Mouse (Mus musculus) heart, postnatal 0 days (tissue): ENCODE measurements at regions not wholly inside any gene's neighbourhood (a gene's known extent, or its start where the extent isn't known, plus 50 kb on each side); places are given as distances from the start of the nearest gene placed in this dataset.

Experiments used
- ATAC-seq: fragments of 200-750 bp; cut with Nextera tagmentation; 2 replicates; pipeline ENCODE4 v1.8.0; 2017; ENCODE audit warnings: low read depth, moderate number of reproducible peaks, moderate library complexity; ENCODE audit not compliant: insufficient read depth
- DNase-seq: peaks from one replicate; pipeline ENCODE4 v3.0.0-alpha.2; 2016; ENCODE audit warnings: low spot score
- H3K27ac ChIP-seq: fragments of 300-500 bp; sonication (generic); 2 replicates; pipeline ENCODE4 v1.5.1; 2014; ENCODE audit warnings: low read depth, mild to moderate bottlenecking
- H3K27me3 ChIP-seq: fragments of 300-500 bp; sonication (generic); 2 replicates; pipeline ENCODE4 v1.6.1; 2014; ENCODE audit warnings: low read length, mixed read lengths; ENCODE audit not compliant: control insufficient read depth, insufficient read depth
- H3K36me3 ChIP-seq: fragments of 300-500 bp; sonication (generic); replicated peaks from 2 replicates; pipeline ENCODE4 v1.6.1; 2014; ENCODE audit warnings: low read length, mixed read lengths; ENCODE audit not compliant: control insufficient read depth, insufficient read depth
- H3K4me1 ChIP-seq: fragments of 300-500 bp; sonication (generic); 2 replicates; pipeline ENCODE4 v1.6.1; 2014; ENCODE audit warnings: antibody characterized with exemption; ENCODE audit not compliant: control insufficient read depth, insufficient read depth
- H3K4me2 ChIP-seq: fragments of 300-500 bp; sonication (generic); 2 replicates; pipeline ENCODE4 v1.6.1; 2014; ENCODE audit warnings: low read depth, mild to moderate bottlenecking, low read length, moderate library complexity
- H3K4me3 ChIP-seq: fragments of 300-500 bp; sonication (generic); 2 replicates; pipeline ENCODE4 v1.5.1; 2014; ENCODE audit warnings: low read depth, low read length
- H3K9ac ChIP-seq: fragments of 300-500 bp; sonication (generic); replicated peaks from 2 replicates; pipeline ENCODE4 v1.6.1; 2014; ENCODE audit warnings: low read depth, low read length, mixed read lengths
- H3K9me3 ChIP-seq: fragments of 300-500 bp; sonication (generic); replicated peaks from 2 replicates; pipeline ENCODE4 v1.6.1; 2016; ENCODE audit warnings: low read length; ENCODE audit not compliant: control insufficient read depth
- CTCF ChIP-seq: IDR thresholded peaks from 2 replicates; pipeline ENCODE4 v1.5.1; 2016; ENCODE audit warnings: antibody characterized with exemption, control low read depth, low read depth
- EP300 ChIP-seq: IDR thresholded peaks from 2 replicates; pipeline ENCODE4 v1.6.1; 2016; ENCODE audit warnings: antibody characterized with exemption, low read depth
- WGBS: fragments of 180-500 bp; shearing (Covaris S2); extraction: QIAGEN DNeasy Blood & Tissue Kit; methylation state at CpG from one replicate; pipeline ENCODE4 v1.1.7; 2014; 5-methylcytosine and 5-hydroxymethylcytosine counted together

DNA sequence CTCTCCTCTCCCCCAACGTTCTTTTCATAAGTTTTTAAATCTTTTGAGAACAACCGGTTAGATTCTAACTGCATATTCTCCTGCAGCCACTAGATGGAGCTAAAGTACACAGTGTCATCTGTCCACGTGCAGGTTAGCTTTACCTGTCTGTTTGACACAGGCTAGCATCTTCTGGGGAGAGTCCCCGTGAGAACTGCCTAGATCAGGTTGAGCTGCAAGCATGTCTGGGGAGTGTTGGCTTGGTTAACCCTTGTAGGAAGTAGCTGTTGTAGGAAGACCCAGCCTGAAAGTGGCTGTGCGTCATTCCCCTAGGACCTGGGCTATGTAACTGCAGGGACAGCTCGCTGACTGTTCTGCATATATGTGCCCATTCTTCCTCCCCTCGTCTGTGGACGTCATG is 277.9 kb downstream of the Diras2 start:
- Histone ChIP-seq H3K9ac (no peak overlapping the region), H3K27me3 (no peaks in the 10 kb centered on the region), H3K9me3 (no peaks in the 10 kb centered on the region), H3K36me3 (no peaks in the 10 kb centered on the region), H3K4me3 (no peak overlapping the region), H3K27ac (no peak overlapping the region), H3K4me2 (no peak overlapping the region), H3K4me1 (no peaks in the 10 kb centered on the region)
- TF ChIP-seq EP300 (no peak), CTCF (peak; percentile 84)
- ATAC-seq = no peak
- 25% methylated on average over 8 of the region's 8 CpGs for WGBS
- DNase-seq = peak; percentile 53

GRCm38 (mm10) chr13:52254185-52254584 is 276.9 kb downstream of the Diras2 start:
- 9% methylated on average over 9 of the region's 9 CpGs for WGBS
- no peaks in the 10 kb centered on the region for H3K36me3 ChIP-seq
- H3K4me3 ChIP-seq = no peak overlapping the region
- H3K27ac ChIP-seq = no peak overlapping the region
- no peak for ATAC-seq
- H3K9ac ChIP-seq = no peak overlapping the region
- no peaks in the 10 kb centered on the region for H3K27me3 ChIP-seq
- TF ChIP-seq EP300 = no peak
- TF ChIP-seq CTCF = peak; percentile 66
- no peak overlapping the region for H3K4me2 ChIP-seq
- H3K9me3 ChIP-seq = no peaks in the 10 kb centered on the region
- peak; percentile 77 for DNase-seq
- H3K4me1 ChIP-seq = no peaks in the 10 kb centered on the region

GRCm38 (mm10) chr13:52255697-52256096 is 275.4 kb downstream of the Diras2 start:
- TF ChIP-seq EP300 (no peak), CTCF (no peak; the same call in 1 of the 2 replicates)
- DNase-seq = no peak
- H3K4me2 ChIP-seq = no peak overlapping the region
- no peak overlapping the region for H3K9ac ChIP-seq
- no peak overlapping the region for H3K4me3 ChIP-seq
- H3K36me3 ChIP-seq = no peaks in the 10 kb centered on the region
- WGBS = 67% methylated on average over 5 of the region's 5 CpGs
- H3K27ac ChIP-seq = no peak overlapping the region
- no peak for ATAC-seq
- H3K9me3 ChIP-seq = no peaks in the 10 kb centered on the region
- H3K27me3 ChIP-seq = no peaks in the 10 kb centered on the region
- no peaks in the 10 kb centered on the region for H3K4me1 ChIP-seq

DNA sequence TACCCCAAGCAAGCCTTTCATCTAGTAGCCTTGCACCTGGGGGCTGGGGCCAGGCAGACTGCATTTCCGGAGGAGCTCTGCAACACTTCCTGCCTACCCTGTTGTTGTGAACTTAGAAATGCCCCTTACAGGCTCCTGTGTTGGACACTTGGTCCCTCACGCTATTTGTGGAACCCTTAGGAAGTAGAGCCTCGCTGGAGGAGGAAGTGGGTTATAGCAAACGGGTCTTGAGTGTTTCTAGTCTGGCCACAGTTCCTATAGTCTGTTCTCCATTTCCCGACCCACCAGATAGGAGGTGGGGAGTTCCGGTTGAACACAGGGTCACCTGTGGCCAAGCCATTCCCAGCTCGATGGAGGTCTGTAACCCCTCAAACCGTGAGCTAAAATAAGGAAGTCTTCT is 272.7 kb downstream of the Diras2 start:
- ATAC-seq = no peak
- Histone ChIP-seq H3K27me3 (no peaks in the 10 kb centered on the region), H3K36me3 (no peaks in the 10 kb centered on the region), H3K9me3 (no peaks in the 10 kb centered on the region), H3K4me1 (no peaks in the 10 kb centered on the region), H3K27ac (no peak overlapping the region), H3K9ac (no peak overlapping the region), H3K4me3 (no peak overlapping the region), H3K4me2 (no peak overlapping the region)
- 59% methylated on average over 8 of the region's 8 CpGs for WGBS
- no peak for TF ChIP-seq CTCF
- TF ChIP-seq EP300 = no peak
- no peak for DNase-seq

DNA sequence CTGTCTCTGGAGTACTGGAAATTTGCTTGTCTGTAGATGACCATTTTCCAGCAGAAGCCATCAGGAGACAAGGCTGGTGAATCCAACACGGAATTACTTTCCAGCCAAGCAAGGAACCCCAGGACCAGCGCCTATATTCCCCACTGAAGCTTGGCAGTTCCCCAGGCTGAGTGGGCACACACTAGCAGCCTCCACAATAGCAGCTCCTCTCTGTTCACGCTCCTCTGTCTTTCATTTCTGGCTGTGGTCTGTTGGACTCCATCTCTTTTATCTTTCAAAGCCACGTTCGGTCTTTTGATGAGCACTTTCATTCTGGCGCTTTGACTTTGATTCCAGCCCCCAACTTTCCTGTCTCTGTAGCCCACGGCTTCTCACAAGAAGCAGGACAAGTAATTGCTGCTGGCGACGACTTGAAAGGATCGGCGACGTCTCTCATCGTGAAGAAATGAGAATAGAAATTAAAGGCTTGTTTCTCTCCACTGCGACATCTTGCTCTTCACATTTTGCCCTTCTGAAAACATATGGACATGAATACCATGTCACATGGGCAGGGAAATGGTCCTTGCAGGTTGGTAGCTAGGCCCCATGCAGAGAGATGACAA is 268.0 kb downstream of the Diras2 start:
- WGBS = 87% methylated on average over 14 of the region's 14 CpGs
- Histone ChIP-seq H3K4me1 (no peaks in the 10 kb centered on the region), H3K4me2 (no peak overlapping the region), H3K36me3 (no peaks in the 10 kb centered on the region), H3K9ac (no peak overlapping the region), H3K27ac (no peak overlapping the region), H3K9me3 (no peaks in the 10 kb centered on the region), H3K4me3 (no peak overlapping the region), H3K27me3 (no peaks in the 10 kb centered on the region)
- TF ChIP-seq EP300 = no peak
- TF ChIP-seq CTCF = no peak
- ATAC-seq (no peak), DNase-seq (no peak)

GRCm38 (mm10) chr13:52268279-52268678 is 262.8 kb downstream of the Diras2 start:
- TF ChIP-seq EP300 = no peak
- no peak for TF ChIP-seq CTCF
- no peaks in the 10 kb centered on the region for H3K36me3 ChIP-seq
- H3K27me3 ChIP-seq = no peaks in the 10 kb centered on the region
- DNase-seq (no peak), ATAC-seq (no peak)
- 57% methylated on average over 6 of the region's 6 CpGs for WGBS
- no peaks in the 10 kb centered on the region for H3K4me1 ChIP-seq
- no peak overlapping the region for H3K4me2 ChIP-seq
- H3K4me3 ChIP-seq = no peak overlapping the region
- H3K9ac ChIP-seq = no peak overlapping the region
- H3K27ac ChIP-seq = no peak overlapping the region
- H3K9me3 ChIP-seq = no peaks in the 10 kb centered on the region
